Mouse (Mus musculus) heart, embryonic 12.5 days (tissue): ENCODE data around the gene Serpinb5. TPM values are rescaled to one million over a fixed set of nuclear protein-coding genes. Genes with fewer than 3 reads are reported as not detected.

Experiments used
- ATAC-seq: fragments of 200-750 bp; cut with Nextera tagmentation; 2 replicates; pipeline ENCODE4 v1.8.0; 2017; ENCODE audit warnings: moderate TSS enrichment, moderate library complexity; ENCODE audit not compliant: insufficient number of reproducible peaks, low FRiP score
- H3K27ac ChIP-seq: fragments of 300-500 bp; sonication (generic); 2 replicates; pipeline ENCODE4 v1.5.1; 2016; ENCODE audit warnings: mild to moderate bottlenecking, moderate library complexity; ENCODE audit not compliant: poor library complexity, severe bottlenecking
- H3K27me3 ChIP-seq: fragments of 300-500 bp; sonication (generic); replicated peaks from 2 replicates; pipeline ENCODE4 v1.6.1; 2016; ENCODE audit warnings: mild to moderate bottlenecking, moderate library complexity
- H3K36me3 ChIP-seq: fragments of 300-500 bp; sonication (generic); 2 replicates; pipeline ENCODE4 v1.6.1; 2016; ENCODE audit warnings: mild to moderate bottlenecking, moderate library complexity
- H3K4me1 ChIP-seq: fragments of 300-500 bp; sonication (generic); replicated peaks from 2 replicates; pipeline ENCODE4 v1.6.1; 2016; ENCODE audit warnings: mild to moderate bottlenecking
- H3K4me2 ChIP-seq: fragments of 300-500 bp; sonication (generic); 2 replicates; pipeline ENCODE4 v1.6.1; 2016; ENCODE audit warnings: mild to moderate bottlenecking, moderate library complexity
- H3K4me3 ChIP-seq: fragments of 300-500 bp; sonication (generic); 2 replicates; pipeline ENCODE4 v1.5.1; 2016; ENCODE audit warnings: mild to moderate bottlenecking
- H3K9ac ChIP-seq: fragments of 300-500 bp; sonication (generic); 2 replicates; pipeline ENCODE4 v1.6.1; 2016; ENCODE audit warnings: mild to moderate bottlenecking, moderate library complexity
- H3K9me3 ChIP-seq: fragments of 300-500 bp; sonication (generic); replicated peaks from 2 replicates; pipeline ENCODE4 v1.6.1; 2016; ENCODE audit warnings: mild to moderate bottlenecking, moderate library complexity
- WGBS: fragments of 180-500 bp; shearing (Covaris S2); methylation state at CpG from one replicate; pipeline ENCODE4 v1.1.7; 2016; 5-methylcytosine and 5-hydroxymethylcytosine counted together
- polyA plus RNA-seq: library from polyadenylated mRNA; unstranded; fragments of >200 nt; fragmentation: Nextera tagmentation; extraction: Ambion mirVana; gene quantifications from 2 replicates; pipeline ENCODE4 v1.2.1, GENCODE M21; 2016

Gene Serpinb5
- not detected in 2 replicates for polyA plus RNA-seq

DNA sequence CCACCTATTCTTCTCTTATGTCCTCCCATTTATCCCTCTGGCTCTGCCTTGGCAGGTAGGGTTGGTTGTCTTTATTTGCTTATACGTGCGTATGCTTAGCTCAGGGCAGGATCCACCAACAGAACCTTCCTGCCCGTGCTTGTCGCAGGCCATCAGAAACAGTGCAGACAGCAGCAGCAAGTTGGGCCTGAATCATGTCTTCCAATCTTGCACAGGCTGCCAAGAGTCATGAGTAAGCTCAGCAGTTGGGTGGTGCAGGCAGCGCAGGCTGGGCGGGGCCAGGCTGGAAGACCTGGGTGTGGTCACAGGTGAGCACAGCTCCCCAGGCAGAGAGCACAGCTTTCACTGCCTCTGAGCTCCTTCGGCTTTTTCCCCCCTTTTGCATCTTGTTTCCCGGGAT lies at the start of gene Serpinb5:
Serpinb5 (plus strand) TSS at position 327 of the 400 bp plus-strand sequence.
- Histone ChIP-seq H3K36me3 (no peaks in the 10 kb centered on the region), H3K9me3 (no peaks in the 10 kb centered on the region), H3K4me1 (no peaks in the 10 kb centered on the region), H3K9ac (no peak within 1 kb of the TSS), H3K27ac (no peak within 1 kb of the TSS), H3K4me3 (no peak within 1 kb of the TSS), H3K4me2 (no peak within 1 kb of the TSS), H3K27me3 (0 out of 2 replicates have a peak, but pooled peaks cover 2% of the 10 kb centered on the region)
- ATAC-seq = no peak
- WGBS = 58% methylated on average over 8 of the region's 8 CpGs

DNA sequence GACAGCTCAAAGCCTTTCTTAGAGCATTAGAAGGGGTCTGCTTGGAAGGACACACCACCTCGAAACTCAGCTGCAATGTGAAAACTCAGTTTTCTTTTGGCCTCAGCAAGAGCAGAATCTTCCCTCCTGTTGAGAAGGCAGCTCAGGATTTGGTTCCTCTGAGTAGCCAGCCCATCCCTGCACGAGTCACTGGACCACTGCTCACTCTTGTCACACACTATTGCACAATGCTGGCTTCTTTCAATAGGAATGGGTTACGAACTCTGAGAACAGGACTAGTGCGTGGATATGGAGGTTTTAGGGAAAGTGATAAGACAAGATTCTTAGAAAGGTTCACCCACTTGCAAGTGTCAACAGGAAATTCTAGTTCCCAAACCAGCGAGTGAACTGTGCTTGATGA lies 46.1 kb upstream of the Serpinb5 start:
- H3K9ac ChIP-seq = no peak overlapping the region
- 52% methylated on average over 5 of the region's 5 CpGs for WGBS
- H3K9me3 ChIP-seq = no peaks in the 10 kb centered on the region
- H3K4me1 ChIP-seq = no peaks in the 10 kb centered on the region
- H3K4me3 ChIP-seq = no peak overlapping the region
- H3K27me3 ChIP-seq = peaks cover 4% of the 10 kb centered on the region; the same call in 1 of the 2 replicates
- no peaks in the 10 kb centered on the region for H3K36me3 ChIP-seq
- no peak overlapping the region for H3K4me2 ChIP-seq
- H3K27ac ChIP-seq = no peak overlapping the region
- ATAC-seq = no peak

DNA sequence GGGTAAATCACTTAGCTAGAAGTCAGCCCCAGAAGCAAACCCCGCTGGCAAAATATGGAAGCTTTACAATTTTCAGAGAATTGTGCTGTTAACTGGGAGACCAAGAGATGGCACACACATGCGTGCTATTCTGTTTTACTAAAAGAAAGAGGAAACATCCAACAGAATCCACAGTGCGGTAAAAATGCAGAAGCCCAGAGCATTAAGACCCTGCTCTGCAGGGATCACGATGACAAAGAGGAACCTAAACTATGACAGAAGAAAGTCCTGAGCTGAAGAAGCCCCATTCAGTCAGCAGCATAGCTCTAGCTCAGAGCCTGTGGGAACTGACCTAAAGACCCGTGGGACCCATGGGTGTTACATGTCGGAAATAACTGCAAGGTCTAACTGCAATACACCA lies 45.7 kb upstream of the Serpinb5 start:
- ATAC-seq = no peak
- Histone ChIP-seq H3K4me1 (no peaks in the 10 kb centered on the region), H3K27ac (no peak overlapping the region), H3K4me3 (no peak overlapping the region), H3K27me3 (peaks cover 4% of the 10 kb centered on the region; the same call in 1 of the 2 replicates), H3K9ac (no peak overlapping the region), H3K36me3 (no peaks in the 10 kb centered on the region), H3K9me3 (no peaks in the 10 kb centered on the region), H3K4me2 (no peak overlapping the region)
- 76% methylated on average over 6 of the region's 6 CpGs for WGBS

DNA sequence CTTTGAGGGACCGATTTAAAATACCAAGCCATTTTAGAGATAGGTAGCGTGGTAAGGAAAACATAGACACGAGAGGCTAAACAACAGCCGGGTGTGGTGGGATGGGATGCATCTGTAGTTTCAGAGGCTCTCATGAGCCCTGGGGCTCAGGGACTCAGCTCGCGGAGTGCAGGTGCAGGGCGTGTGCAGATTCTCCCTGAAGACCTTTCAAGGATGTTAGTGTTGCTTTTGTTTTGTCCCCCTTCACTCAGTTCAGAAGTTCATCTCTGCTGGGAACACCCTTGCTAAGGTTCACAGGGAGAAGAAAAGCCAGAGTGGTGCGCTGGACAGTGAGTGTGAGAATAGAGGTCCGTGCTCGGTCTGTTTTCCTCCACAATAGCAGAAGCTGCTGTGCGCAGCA lies 44.2 kb upstream of the Serpinb5 start:
- Histone ChIP-seq H3K36me3 (no peaks in the 10 kb centered on the region), H3K27me3 (peaks cover 4% of the 10 kb centered on the region; the same call in 1 of the 2 replicates), H3K4me2 (no peak overlapping the region), H3K4me3 (no peak overlapping the region), H3K4me1 (no peaks in the 10 kb centered on the region), H3K9ac (no peak overlapping the region), H3K27ac (no peak overlapping the region), H3K9me3 (no peaks in the 10 kb centered on the region)
- WGBS = 84% methylated on average over 11 of the region's 11 CpGs
- ATAC-seq = no peak

DNA sequence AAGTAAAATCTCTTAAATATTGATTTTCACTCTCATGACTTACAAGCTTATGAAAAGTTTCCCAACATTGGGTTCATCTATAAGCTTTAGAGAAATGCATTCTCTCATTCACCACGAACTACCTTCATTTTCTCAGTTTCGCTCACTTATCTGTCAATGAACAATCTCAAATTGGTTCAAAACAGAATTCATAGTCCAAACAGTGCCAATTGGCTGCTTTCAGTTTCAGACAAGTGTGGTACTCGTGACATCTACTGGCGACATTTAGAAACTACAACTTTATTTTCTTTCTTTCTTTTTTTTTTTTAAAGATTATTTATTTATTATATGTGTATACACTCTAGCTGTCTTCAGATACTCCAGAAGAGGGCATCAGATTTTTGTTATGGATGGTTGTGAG lies 42.6 kb upstream of the Serpinb5 start:
- ATAC-seq = no peak
- Histone ChIP-seq H3K4me1 (no peaks in the 10 kb centered on the region), H3K27me3 (peaks cover 4% of the 10 kb centered on the region; the same call in 1 of the 2 replicates), H3K4me2 (no peak overlapping the region), H3K4me3 (no peak overlapping the region), H3K9me3 (no peaks in the 10 kb centered on the region), H3K9ac (no peak overlapping the region), H3K27ac (no peak overlapping the region), H3K36me3 (no peaks in the 10 kb centered on the region)
- 20% methylated on average over 4 of the region's 4 CpGs for WGBS

DNA sequence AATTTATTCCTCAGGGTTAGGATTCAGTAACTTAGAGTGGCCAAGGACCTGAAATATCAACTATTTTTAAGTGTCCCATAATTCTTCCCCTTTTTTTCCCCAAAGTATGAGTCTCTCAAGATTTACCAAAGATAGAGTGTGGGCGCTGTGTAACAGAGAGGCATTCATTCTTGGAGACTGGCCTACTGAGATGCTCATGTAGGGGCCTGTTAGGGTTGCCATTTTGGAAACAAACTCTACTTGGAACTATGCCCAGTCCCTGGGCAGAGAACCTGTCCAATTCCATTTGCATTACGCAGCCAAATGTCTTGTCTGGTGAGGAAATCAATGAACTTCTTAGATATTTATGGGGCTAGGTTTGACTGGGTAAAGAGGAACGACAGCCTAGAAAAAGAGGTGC lies 38.7 kb upstream of the Serpinb5 start:
- no peak overlapping the region for H3K4me2 ChIP-seq
- no peaks in the 10 kb centered on the region for H3K4me1 ChIP-seq
- no peaks in the 10 kb centered on the region for H3K9me3 ChIP-seq
- no peaks in the 10 kb centered on the region for H3K36me3 ChIP-seq
- H3K4me3 ChIP-seq = no peak overlapping the region
- 74% methylated on average over 3 of the region's 3 CpGs for WGBS
- H3K9ac ChIP-seq = no peak overlapping the region
- ATAC-seq = no peak
- H3K27me3 ChIP-seq = no peaks in the 10 kb centered on the region
- H3K27ac ChIP-seq = no peak overlapping the region

DNA sequence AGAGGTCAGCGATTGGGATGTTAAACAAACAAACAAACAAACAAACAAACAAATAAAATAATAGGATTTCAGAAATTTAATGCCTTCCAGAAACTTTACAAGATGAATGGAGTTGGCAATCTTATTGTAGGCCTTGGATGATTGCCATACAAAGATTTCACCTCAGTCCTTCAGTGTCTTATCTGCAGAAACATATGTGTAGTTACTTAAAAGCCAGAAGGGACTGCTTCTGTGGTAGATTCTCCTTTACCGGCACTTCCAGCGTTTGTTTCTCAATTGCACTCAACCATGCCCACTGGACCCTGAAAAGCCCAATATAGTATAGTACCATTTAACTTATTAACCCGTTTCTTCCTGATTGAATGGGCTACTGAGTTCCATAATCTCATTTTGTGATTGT lies 32.2 kb upstream of the Serpinb5 start:
- no peaks in the 10 kb centered on the region for H3K9me3 ChIP-seq
- WGBS = 62% methylated on average over 4 of the region's 4 CpGs
- H3K27ac ChIP-seq = no peak overlapping the region
- no peaks in the 10 kb centered on the region for H3K27me3 ChIP-seq
- no peak for ATAC-seq
- no peaks in the 10 kb centered on the region for H3K4me1 ChIP-seq
- H3K9ac ChIP-seq = no peak overlapping the region
- H3K36me3 ChIP-seq = no peaks in the 10 kb centered on the region
- no peak overlapping the region for H3K4me2 ChIP-seq
- H3K4me3 ChIP-seq = no peak overlapping the region

DNA sequence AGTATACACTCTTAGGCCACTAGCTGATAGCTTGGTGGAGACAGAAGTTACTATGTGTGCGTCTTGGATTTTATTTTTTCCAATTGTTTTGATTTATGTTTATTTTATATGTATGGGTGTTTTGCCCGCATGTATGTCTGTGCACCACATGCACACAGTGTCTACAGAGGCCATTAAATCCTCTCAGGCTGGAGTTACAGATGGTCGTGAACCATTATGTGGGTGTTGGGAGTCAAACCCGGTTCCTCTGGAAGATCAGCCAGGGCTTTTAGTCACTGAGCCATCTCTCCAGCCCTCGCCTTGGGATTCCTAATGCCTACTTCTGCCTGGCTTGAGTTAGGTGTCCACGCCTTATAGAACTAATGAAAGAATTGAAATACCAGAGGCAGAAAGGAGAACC lies 4.6 kb downstream of the Serpinb5 start:
- WGBS = 78% methylated on average over 6 of the region's 6 CpGs
- 0 out of 2 replicates have a peak, but pooled peaks cover 2% of the 10 kb centered on the region for H3K27me3 ChIP-seq
- H3K9ac ChIP-seq = no peak overlapping the region
- H3K36me3 ChIP-seq = no peaks in the 10 kb centered on the region
- no peaks in the 10 kb centered on the region for H3K9me3 ChIP-seq
- no peak overlapping the region for H3K4me2 ChIP-seq
- H3K27ac ChIP-seq = no peak overlapping the region
- H3K4me3 ChIP-seq = no peak overlapping the region
- H3K4me1 ChIP-seq = no peaks in the 10 kb centered on the region
- no peak for ATAC-seq

DNA sequence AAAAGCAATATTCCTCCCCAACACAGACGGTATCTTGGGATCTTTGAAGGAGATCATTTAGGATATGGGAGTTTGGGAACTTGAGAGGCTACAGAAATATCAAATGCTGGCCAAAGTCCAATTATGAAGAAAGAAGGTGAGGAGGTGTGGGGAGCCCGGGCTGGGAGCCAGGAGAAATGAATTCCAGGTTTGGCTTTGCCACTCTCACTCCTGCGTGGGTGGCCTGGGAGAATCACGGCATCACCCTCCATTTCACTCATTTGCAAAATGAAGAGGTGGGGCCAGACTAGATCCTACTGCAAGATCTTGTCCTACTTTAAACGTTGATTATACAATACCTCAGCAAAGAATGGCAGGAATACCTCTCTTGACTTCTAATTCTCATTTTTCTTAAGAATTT lies 5.1 kb downstream of the Serpinb5 start:
- H3K9ac ChIP-seq = no peak overlapping the region
- H3K4me1 ChIP-seq = no peaks in the 10 kb centered on the region
- H3K27ac ChIP-seq = no peak overlapping the region
- H3K9me3 ChIP-seq = no peaks in the 10 kb centered on the region
- no peak overlapping the region for H3K4me3 ChIP-seq
- H3K27me3 ChIP-seq = no peaks in the 10 kb centered on the region
- H3K4me2 ChIP-seq = no peak overlapping the region
- no peak for ATAC-seq
- 62% methylated on average over 5 of the region's 5 CpGs for WGBS
- H3K36me3 ChIP-seq = no peaks in the 10 kb centered on the region

DNA sequence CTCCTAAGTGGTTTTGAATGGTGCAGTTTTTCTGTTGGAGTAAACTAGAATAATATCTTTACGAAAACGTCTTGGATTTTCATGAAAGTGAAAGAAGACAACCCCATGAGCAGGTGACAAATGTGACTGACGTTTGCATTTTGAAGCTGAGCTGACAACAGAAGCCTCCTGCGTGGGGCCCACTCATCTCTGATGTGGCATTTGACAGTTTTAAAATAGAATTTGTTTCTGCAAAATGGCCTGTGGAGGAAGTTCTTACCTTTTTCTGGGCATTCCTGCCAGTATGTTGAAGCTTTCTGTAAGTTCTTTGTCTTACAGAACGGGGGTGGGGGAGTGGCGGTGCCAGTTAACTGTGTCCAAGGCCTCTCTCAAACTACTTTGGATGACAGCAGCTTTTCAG lies 5.8 kb downstream of the Serpinb5 start:
- H3K27me3 ChIP-seq = no peaks in the 10 kb centered on the region
- H3K9me3 ChIP-seq = no peaks in the 10 kb centered on the region
- no peak overlapping the region for H3K27ac ChIP-seq
- 74% methylated on average over 6 of the region's 6 CpGs for WGBS
- no peak overlapping the region for H3K9ac ChIP-seq
- no peak overlapping the region for H3K4me3 ChIP-seq
- no peak overlapping the region for H3K4me2 ChIP-seq
- ATAC-seq = no peak
- no peaks in the 10 kb centered on the region for H3K4me1 ChIP-seq
- H3K36me3 ChIP-seq = no peaks in the 10 kb centered on the region

DNA sequence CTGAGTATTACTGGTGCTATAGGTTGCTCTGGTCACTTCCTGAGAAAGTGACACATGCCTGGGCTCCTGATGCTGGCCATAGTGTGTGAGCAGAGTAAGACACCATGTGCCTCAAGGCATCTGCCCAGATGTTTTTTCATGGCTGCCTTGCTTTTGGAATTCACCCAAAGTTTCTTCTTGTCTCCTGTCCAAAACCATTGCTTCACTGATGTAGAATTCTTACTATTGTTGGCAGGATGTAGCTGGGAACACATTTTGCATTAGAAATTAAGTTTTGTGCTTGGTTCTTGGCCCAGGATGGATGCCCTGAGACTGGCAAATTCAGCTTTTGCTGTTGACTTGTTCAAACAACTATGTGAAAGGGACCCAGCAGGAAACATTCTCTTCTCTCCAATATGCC lies 9.0 kb downstream of the Serpinb5 start:
- ATAC-seq = no peak
- no peaks in the 10 kb centered on the region for H3K9me3 ChIP-seq

DNA sequence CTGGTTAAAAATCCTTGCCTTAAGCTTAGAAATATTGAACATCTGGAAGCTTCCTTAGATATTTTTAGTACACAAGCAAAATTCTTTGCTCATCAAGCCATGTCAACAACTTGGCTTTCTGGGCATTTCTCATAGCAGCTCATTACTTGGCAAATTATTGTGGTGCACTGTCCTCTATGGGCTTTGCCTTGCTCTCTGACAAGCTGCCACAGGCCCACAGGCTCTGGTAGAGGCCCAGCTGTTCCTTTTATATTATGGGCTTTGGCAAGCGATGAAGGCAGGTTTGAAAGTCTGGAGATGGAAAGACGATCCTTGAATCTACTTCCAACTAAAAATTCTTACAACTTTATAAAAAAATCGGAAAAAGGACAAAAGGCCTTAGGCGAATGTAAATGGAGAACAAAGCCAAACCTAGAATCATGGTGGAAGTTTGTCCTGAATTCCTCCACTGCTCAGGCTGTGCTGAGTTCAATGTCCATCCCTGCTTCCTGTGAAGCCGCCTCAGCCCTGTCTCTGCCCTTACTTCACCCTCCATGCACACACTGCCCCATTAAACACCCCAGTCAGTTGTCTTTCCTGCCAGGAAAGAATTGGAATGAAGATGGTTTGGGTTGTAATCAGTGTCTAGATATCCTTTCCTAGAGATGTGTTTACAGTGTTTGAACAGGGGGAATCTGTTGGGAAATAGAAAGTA lies 14.4 kb downstream of the Serpinb5 start:
- H3K27me3 ChIP-seq = no peaks in the 10 kb centered on the region
- no peak overlapping the region for H3K4me3 ChIP-seq
- no peak overlapping the region for H3K27ac ChIP-seq
- no peak overlapping the region for H3K9ac ChIP-seq
- 77% methylated on average over 5 of the region's 5 CpGs for WGBS
- ATAC-seq = no peak
- no peaks in the 10 kb centered on the region for H3K36me3 ChIP-seq
- no peaks in the 10 kb centered on the region for H3K4me1 ChIP-seq
- H3K4me2 ChIP-seq = no peak overlapping the region
- no peaks in the 10 kb centered on the region for H3K9me3 ChIP-seq

More for the DNA sequence above, 9.0 kb downstream of the Serpinb5 start:
- Histone ChIP-seq H3K4me2 (no peak overlapping the region), H3K9ac (no peak overlapping the region), H3K36me3 (no peaks in the 10 kb centered on the region), H3K27ac (no peak overlapping the region), H3K4me3 (no peak overlapping the region), H3K27me3 (no peaks in the 10 kb centered on the region), H3K4me1 (no peaks in the 10 kb centered on the region)
